Mouse (Mus musculus) ES-E14 (cell line): Measurements from ENCODE around the gene Mbd3. TPM values are rescaled to one million over a fixed set of nuclear protein-coding genes. Genes with fewer than 3 reads are reported as not detected.

ENCODE experiments used
- DNase-seq: peaks from one replicate; pipeline ENCODE4 v3.0.0-alpha.2; 2013; ENCODE audit warnings: low read depth, low spot score
- H3K27ac ChIP-seq: 2 replicates; pipeline ENCODE4 v1.5.1; 2012; ENCODE audit warnings: low read depth, mild to moderate bottlenecking, low read length, moderate library complexity, mixed read lengths; ENCODE audit not compliant: poor library complexity, insufficient read depth, severe bottlenecking
- H3K36me3 ChIP-seq: 2 replicates; pipeline ENCODE4 v1.6.1; 2012; ENCODE audit warnings: mild to moderate bottlenecking, low read length, moderate library complexity, mixed read lengths; ENCODE audit not compliant: control insufficient read depth, poor library complexity, insufficient read depth, severe bottlenecking
- H3K4me1 ChIP-seq, 2 experiments: fragments of 150-350 bp in 1 of 2; sonication (generic) in 1 of 2; 2 replicates each; pipeline ENCODE4 v1.6.1; 2012; ENCODE audit warnings: low read length in 2 of 2, mild to moderate bottlenecking in 1 of 2, mixed read lengths in 1 of 2; ENCODE audit not compliant: control insufficient read depth in 2 of 2, insufficient read depth in 2 of 2, poor library complexity in 1 of 2
- H3K4me3 ChIP-seq, 2 experiments: fragments of 150-350 bp in 1 of 2; sonication (generic) in 1 of 2; 2 replicates each; pipeline ENCODE4 v1.5.1; 2012; ENCODE audit warnings: low read length in 2 of 2, low read depth in 1 of 2, mild to moderate bottlenecking in 1 of 2, mixed read lengths in 1 of 2; ENCODE audit not compliant: insufficient read depth in 1 of 2, poor library complexity in 1 of 2, severe bottlenecking in 1 of 2
- H3K9ac ChIP-seq: 2 replicates; pipeline ENCODE4 v1.6.1; 2012; ENCODE audit warnings: low read depth, mild to moderate bottlenecking, low read length, mixed read lengths; ENCODE audit not compliant: poor library complexity, insufficient read depth, severe bottlenecking
- H3K9me3 ChIP-seq: fragments of 150-350 bp; sonication (generic); 2 replicates; pipeline ENCODE4 v1.6.1; 2012; ENCODE audit warnings: low read depth, mild to moderate bottlenecking, low read length; ENCODE audit not compliant: control insufficient read depth, insufficient read depth
- CHD2 ChIP-seq: IDR thresholded peaks from 2 replicates; pipeline ENCODE4 v1.6.1; 2014; ENCODE audit warnings: mild to moderate bottlenecking, low read depth, low read length, inconsistent platforms
- HCFC1 ChIP-seq: IDR thresholded peaks from 2 replicates; pipeline ENCODE4 v1.6.1; 2012; ENCODE audit warnings: low read length, inconsistent platforms, borderline replicate concordance; ENCODE audit not compliant: insufficient read depth
- MAFK ChIP-seq: IDR thresholded peaks from 2 replicates; pipeline ENCODE4 v1.6.1; 2014; ENCODE audit warnings: mild to moderate bottlenecking, low read depth, low read length, inconsistent platforms; ENCODE audit not compliant: insufficient read depth
- ZC3H11A ChIP-seq: IDR thresholded peaks from 2 replicates; pipeline ENCODE4 v1.6.1; 2012; ENCODE audit warnings: low read depth, mild to moderate bottlenecking, inconsistent platforms, low read length, borderline replicate concordance
- ZNF384 ChIP-seq: IDR thresholded peaks from 2 replicates; pipeline ENCODE4 v1.6.1; 2012; ENCODE audit warnings: low read depth, low read length, inconsistent platforms
- in situ Hi-C, 2 experiments: fragments of 600-800 bp; cut with MboI; formaldehyde crosslinking; loops; one replicate each; pipeline ENCODE4 v1.15.1; 2025; ENCODE audit warnings: low sequenced_read_pairs in 2 of 2, inconsistent platforms in 1 of 2; ENCODE audit not compliant: unreplicated experiment in 2 of 2
- total RNA-seq: library from RNA; depleted of rRNA; stranded (reverse); fragments of 300-350 nt; gene quantifications from 2 replicates; pipeline ENCODE4 v1.2.3, GENCODE M21; 2012

Mbd3 gene
- total RNA-seq, 1 experiment: 131 TPM

GRCm38 (mm10) chr10:80376160-80376559 lies 23.2 kb downstream of the Mbd3 start:
- Histone ChIP-seq H3K4me1 (peaks cover 0 to 6% of the 10 kb centered on the region in 2 experiments; a peak in 1 of 4 replicates), H3K4me3 (no peak overlapping the region), H3K9ac (no peak overlapping the region), H3K9me3 (no peaks in the 10 kb centered on the region), H3K36me3 (peaks cover 7% of the 10 kb centered on the region; the same call in 1 of the 2 replicates), H3K27ac (no peak overlapping the region)
- TF ChIP-seq ZC3H11A (no peak), CHD2 (no peak), HCFC1 (no peak), ZNF384 (peak; percentile 99), MAFK (0 out of 2 replicates have a peak, but pooled peaks have one; percentile 28)
- in situ Hi-C loops: loop anchor here in 1 of 2 experiments (10.0 kb wide), 1 partner anchor 201 kb away; the partner anchor contains the start of genes 1600002K03Rik and Efna2
- peak; percentile 94 for DNase-seq

DNA sequence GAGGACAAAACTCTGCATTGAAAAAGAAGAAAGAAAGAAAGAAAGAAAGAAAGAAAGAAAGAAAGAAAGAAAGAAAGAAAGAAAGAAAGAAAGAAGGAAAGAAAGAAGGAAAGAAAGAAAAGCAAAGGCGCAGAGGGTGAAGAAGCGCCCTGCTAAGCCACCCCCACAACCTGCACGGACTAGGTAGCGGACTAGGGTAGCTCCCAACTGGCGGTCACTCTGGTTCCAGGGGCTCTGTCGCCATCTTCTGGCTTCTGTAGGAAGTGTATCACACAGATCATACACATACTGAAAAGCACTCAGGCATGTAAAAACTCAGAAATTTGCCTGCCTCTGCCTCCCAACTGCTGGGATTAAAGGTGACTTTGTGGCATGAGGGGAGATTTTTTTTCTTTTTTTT lies 25.3 kb downstream of the Mbd3 start:
- in situ Hi-C loops: loop anchor here in 1 of 2 experiments (10.0 kb wide), 1 partner anchor 199 kb away; the partner anchor contains the start of genes 1600002K03Rik and Efna2
- Histone ChIP-seq H3K4me3 (no peak overlapping the region), H3K27ac (no peak overlapping the region), H3K9ac (no peak overlapping the region), H3K4me1 (peaks cover 0 to 6% of the 10 kb centered on the region in 2 experiments; a peak in 1 of 4 replicates), H3K36me3 (no peaks in the 10 kb centered on the region), H3K9me3 (no peaks in the 10 kb centered on the region)
- TF ChIP-seq MAFK: no peak
- no peak for TF ChIP-seq CHD2
- peak; percentile 61; the same call in 1 of the 2 replicates for TF ChIP-seq ZC3H11A
- no peak for TF ChIP-seq ZNF384
- no peak for TF ChIP-seq HCFC1
- peak; percentile 82 for DNase-seq

DNA sequence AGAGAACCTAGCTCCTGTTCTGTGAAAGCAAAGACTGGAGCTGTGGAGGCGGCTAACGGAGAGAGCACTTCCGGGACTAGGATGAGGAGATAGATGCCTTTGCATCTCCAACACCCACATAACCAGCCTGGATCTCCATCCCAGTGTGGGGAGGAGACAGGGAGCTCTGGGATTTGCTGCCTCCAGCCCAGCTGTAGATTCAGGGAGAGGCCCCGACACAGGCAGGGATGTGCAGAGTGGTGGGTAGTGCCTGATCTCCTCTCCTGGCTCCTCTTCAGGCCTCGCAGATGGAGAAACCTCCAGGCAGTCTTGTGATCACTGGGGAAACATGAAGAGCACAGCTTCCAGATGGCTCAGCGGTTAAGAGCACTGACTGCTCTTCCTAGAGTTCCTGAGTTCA lies 26.6 kb downstream of the Mbd3 start:
- no peak overlapping the region for H3K9ac ChIP-seq
- TF ChIP-seq MAFK (no peak), HCFC1 (no peak), ZNF384 (no peak), ZC3H11A (no peak), CHD2 (no peak)
- H3K36me3 ChIP-seq: no peaks in the 10 kb centered on the region
- H3K27ac ChIP-seq: no peak overlapping the region
- H3K4me1 ChIP-seq: peaks cover 0 to 6% of the 10 kb centered on the region in 2 experiments; a peak in 1 of 4 replicates
- no peaks in the 10 kb centered on the region for H3K9me3 ChIP-seq
- DNase-seq: no peak
- no peak overlapping the region for H3K4me3 ChIP-seq
- in situ Hi-C loops: loop anchor here in 1 of 2 experiments (10.0 kb wide), 1 partner anchor 198 kb away; the partner anchor contains the start of genes 1600002K03Rik and Efna2

GRCm38 (mm10) chr10:80371983-80372382 lies 27.4 kb downstream of the Mbd3 start:
- DNase-seq: no peak
- in situ Hi-C loops: loop anchor here in 1 of 2 experiments (10.0 kb wide), 1 partner anchor 197 kb away; the partner anchor contains the start of genes 1600002K03Rik and Efna2
- TF ChIP-seq ZC3H11A: no peak
- no peak for TF ChIP-seq HCFC1
- no peak for TF ChIP-seq CHD2
- TF ChIP-seq ZNF384: no peak
- no peak for TF ChIP-seq MAFK
- peak overlapping the region in 1 of 2 experiments; percentile 13; a peak in 1 of 4 replicates for H3K4me3 ChIP-seq
- H3K4me1 ChIP-seq: peaks cover 0 to 6% of the 10 kb centered on the region in 2 experiments; a peak in 1 of 4 replicates
- H3K36me3 ChIP-seq: no peaks in the 10 kb centered on the region
- no peak overlapping the region for H3K27ac ChIP-seq
- no peaks in the 10 kb centered on the region for H3K9me3 ChIP-seq
- no peak overlapping the region for H3K9ac ChIP-seq
